Mouse (Mus musculus): ENCODE data around the gene 1810009J06Rik.

GRCm38 (mm10) chr6:40951770-40952169 is 12.8 kb upstream of the 1810009J06Rik start, which contains the start of gene Gm4744:
- TF ChIP-seq CTCF (IDR thresholded peaks at IDR 0.05; ENCODE audit: low read depth, low read length) = no peak
- TF ChIP-seq POLR2A (IDR thresholded peaks at IDR 0.05; ENCODE audit: borderline replicate concordance, low read depth, low read length) = no peak
